Mouse (Mus musculus) left cerebral cortex, adult 11 months (tissue): ENCODE measurements around the gene Stard9.
"Not testable (repeated sequence)": the region's sequence is repeated elsewhere in the genome, so short reads cannot be mapped to it uniquely, and the experiment has no call there.

Experiments
- DNase-seq: peaks from one replicate; pipeline ENCODE4 v3.0.0; 2022; ENCODE audit warnings: low spot score

The Stard9 gene

GRCm38 (mm10) chr2:120654693-120655092 is 25.8 kb downstream of the Stard9 start:
- no peak for DNase-seq

GRCm38 (mm10) chr2:120655905-120656304 is 27.0 kb downstream of the Stard9 start:
- no peak for DNase-seq

DNA sequence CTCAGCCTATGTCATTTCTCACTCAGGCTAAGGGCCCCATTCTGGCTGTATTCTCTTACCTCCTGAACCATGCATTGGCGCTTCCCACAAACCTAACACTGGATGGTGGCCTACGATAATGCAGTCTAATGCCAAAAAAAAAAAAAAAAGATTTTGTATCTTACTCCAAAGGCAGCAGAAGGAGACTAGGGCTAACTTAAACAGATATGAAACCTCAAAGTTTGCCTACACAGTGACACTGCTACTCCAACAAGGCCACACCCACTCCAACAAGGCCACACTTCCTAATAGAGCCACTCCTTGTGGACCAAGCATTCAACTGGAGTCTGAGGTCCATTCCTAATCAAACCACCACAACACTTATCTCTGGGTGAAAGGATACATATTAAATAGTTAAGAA is 27.8 kb downstream of the Stard9 start:
- no peak for DNase-seq

GRCm38 (mm10) chr2:120658486-120658885 is 29.6 kb downstream of the Stard9 start:
- DNase-seq = no peak

DNA sequence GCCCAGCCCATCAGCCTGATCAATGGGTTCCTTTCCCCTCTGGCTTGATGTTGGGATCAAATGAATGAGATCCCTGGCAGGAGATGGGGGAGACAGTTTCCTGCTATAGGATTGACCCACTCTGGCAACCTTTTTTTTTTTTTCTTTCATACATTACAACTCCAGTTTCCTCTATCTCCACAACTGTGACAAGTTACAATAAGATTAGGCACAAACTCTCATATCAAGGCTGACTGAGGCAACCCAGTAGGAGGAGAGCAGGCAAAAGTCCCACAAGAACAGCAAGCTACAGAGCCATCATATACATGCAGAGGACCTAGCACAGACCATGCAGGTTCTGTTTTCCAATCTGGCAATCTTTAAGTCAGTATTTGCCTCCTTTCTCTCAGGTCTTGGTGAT is 30.4 kb downstream of the Stard9 start:
- DNase-seq = no peak

- DNase-seq = no peak
Measured at GRCm38 (mm10) chr2:120660486-120661078, 31.7 kb downstream of the Stard9 start.

DNA sequence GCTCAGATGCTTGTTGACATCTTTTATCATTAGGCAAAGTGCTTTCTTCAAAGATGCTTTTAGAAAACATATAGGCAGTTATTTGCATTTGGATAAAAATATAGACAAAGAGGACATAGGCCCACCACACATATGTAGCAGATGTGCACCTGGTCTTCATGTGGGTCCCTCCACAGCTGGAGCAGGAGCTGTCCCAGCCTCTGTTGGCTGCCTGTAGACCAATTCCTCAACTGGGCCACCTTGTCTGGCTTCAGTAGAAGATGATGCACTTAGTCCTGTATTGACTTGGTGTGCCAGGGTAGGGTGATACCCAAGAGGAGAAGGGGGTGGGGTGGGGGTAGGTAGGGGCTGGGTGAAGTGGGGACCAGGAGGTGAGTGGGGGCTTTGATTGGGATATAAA is 33.8 kb downstream of the Stard9 start:
- no peak for DNase-seq

- no peak for DNase-seq
Measured at GRCm38 (mm10) chr2:120663491-120664154, 34.7 kb downstream of the Stard9 start.

GRCm38 (mm10) chr2:120667446-120667845 is 38.5 kb downstream of the Stard9 start:
- DNase-seq = no peak

DNA sequence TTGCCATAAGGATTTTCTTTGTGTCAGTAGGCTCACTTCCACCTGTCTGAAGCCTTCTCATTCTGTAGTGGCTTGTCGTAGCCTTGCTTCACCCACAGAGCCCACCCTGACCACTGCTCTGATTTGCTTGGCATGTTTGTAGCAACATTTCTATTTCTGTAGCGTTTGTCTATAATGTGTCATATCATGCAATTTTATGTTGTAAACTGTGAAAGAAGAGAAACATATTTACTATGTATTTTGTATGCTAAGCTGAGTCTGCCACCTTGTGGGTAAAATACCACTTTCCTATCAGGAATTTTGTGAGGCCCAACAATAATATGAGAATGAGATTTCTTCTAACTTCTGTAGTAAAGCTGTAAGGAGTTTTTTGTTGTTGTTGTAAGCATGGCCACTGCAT is 41.3 kb downstream of the Stard9 start:
- DNase-seq = no peak

- DNase-seq = not testable (repeated sequence)
Measured at GRCm38 (mm10) chr2:120681151-120681550, 52.2 kb downstream of the Stard9 start.

- DNase-seq = no peak
Measured at GRCm38 (mm10) chr2:120697767-120698166, 68.8 kb downstream of the Stard9 start.

DNA sequence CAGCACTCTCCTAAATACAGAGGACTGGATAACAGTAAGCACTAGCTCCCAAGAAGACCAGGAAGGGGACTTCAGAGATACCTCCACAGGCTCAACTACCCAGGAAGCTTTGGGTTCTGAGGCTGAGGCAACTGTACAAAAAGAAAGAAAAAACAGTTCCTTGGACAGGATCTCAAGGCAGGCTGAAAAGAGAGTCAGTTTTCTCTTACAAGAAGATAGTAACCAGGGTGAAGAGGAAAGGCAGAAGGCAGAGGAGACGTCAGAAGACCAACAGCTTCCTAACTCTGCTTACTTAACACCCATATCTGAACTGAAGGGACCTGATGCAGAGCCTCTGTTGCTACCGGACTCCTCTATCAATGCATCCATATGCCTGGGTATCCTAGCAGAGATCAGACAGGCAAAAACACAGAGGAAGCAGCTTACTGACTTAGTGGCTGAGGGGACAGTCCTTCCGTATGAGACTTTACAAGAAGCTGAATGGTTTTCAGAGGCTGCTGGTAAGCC is 71.5 kb downstream of the Stard9 start:
- DNase-seq = no peak

GRCm38 (mm10) chr2:120702675-120703074 is 73.8 kb downstream of the Stard9 start:
- DNase-seq = no peak

- no peak for DNase-seq
Measured at GRCm38 (mm10) chr2:120707041-120707440, 78.1 kb downstream of the Stard9 start.

GRCm38 (mm10) chr2:120710154-120710553 is 81.2 kb downstream of the Stard9 start:
- no peak for DNase-seq

GRCm38 (mm10) chr2:120710948-120711347 is 82.0 kb downstream of the Stard9 start:
- DNase-seq = no peak

GRCm38 (mm10) chr2:120713441-120713840 is 84.5 kb downstream of the Stard9 start:
- no peak for DNase-seq

DNA sequence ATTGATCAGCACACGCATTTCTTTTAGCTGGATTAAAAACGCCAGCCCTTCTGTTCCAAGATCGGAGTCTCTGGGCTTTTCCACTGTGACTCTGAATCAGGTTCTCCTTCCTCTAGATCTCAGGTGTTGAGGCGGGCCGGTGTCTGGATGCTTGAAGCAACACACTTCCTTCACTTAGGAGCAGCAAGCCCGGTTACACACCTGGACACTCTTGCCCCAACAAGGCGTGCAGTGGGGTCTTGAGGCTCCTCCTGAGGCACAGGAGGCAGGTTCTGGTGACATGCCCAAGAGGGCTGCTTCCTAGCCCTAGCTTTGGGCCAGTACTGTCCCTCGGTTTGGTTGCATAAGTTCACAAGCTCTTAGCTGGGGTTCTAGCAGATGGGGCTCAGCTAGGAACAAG is 89.6 kb downstream of the Stard9 start:
- no peak for DNase-seq

GRCm38 (mm10) chr2:120720821-120721220 is 91.9 kb downstream of the Stard9 start:
- no peak for DNase-seq

DNA sequence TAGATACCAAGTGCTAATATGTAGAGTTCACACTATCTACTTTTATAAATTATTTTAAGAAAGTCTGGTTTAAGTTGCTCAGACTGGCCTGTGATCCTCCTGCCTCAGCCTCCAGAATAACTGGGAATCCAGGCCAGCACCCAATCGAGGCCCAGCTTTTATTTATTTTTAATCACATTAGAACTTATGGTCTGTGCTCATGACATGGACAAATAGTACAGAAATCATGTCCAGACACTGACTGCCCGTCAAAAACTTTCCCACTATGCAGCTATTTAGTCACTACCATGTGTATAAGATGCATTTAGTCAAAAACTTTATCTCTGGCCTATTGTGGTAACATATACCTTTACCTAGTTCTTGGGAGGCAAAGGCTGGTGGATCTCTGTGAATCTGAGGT is 93.0 kb downstream of the Stard9 start:
- no peak for DNase-seq

DNA sequence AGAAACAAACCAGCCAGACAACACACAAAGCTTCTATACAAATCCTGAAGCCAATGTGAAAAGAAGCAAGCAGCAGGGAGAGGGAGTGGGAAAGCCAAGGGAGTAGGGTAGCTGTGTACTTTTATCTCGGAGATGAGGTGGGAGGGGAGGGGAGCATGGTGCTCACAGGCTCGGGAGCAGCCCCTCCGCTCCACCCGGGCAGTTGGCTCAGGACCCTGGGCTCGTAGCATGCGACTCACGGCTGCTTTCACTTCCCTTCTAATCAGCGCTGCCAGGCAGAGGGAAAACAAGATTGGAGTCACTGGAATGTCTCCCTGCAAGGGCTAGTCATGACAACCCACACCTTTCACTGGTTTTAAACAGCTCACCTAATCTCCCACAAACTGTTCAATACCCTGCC is 93.6 kb downstream of the Stard9 start:
- no peak for DNase-seq

- DNase-seq = no peak
Measured at GRCm38 (mm10) chr2:120723621-120724020, 94.7 kb downstream of the Stard9 start.

- no peak for DNase-seq
Measured at GRCm38 (mm10) chr2:120724176-120724575, 95.3 kb downstream of the Stard9 start.
